Mouse (Mus musculus) WW6 (cell line): Measurements from ENCODE around the gene Cebpb.

Source experiments
- DNase-seq: peaks from one replicate; pipeline ENCODE4 v3.0.0-alpha.2; 2013; ENCODE audit warnings: low read depth, low spot score

The Cebpb gene

GRCm38 (mm10) chr2:167721159-167721882 is 32.6 kb downstream of the Cebpb start:
- DNase-seq = no peak

DNA sequence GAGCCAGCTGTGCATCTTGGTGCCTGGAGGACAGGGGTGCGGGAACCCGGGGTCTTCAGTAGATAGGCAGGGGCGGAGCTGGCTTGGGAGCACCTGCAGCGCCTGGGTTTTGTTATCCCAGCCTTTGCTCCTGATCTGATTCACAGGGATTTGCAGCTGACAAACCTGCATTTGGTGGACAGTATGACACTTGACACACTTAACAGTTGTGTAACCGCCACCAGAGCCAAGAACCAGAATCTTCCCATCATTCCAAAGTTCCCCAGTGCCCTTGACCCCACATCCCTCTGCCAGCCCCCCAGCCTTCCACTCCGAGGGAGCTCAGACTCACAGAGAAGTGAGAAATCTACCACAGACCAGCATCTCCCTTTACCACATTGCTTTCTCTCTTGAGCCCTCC is 33.8 kb downstream of the Cebpb start:
- no peak for DNase-seq

GRCm38 (mm10) chr2:167723589-167724206 is 35.0 kb downstream of the Cebpb start:
- no peak for DNase-seq

DNA sequence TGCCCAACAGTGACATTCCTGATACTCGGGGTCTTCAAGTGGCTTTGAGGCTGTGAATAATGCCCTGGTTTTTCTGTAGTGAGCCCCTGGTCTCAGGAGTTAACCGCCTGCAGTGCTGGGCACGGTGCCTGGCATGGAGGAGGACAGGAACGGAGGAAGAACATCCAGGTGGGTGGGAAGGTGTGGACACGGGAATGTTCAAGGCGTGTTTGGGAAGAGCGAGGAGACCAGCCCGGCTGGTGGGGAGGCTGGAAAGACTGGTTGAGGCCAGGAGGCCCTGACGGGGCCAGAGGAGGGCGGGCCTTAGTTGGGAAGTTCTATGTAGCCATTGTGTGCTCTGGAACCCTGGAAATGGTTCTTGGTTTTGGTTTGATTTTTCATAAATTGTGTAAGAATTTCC is 37.2 kb downstream of the Cebpb start:
- no peak for DNase-seq

DNA sequence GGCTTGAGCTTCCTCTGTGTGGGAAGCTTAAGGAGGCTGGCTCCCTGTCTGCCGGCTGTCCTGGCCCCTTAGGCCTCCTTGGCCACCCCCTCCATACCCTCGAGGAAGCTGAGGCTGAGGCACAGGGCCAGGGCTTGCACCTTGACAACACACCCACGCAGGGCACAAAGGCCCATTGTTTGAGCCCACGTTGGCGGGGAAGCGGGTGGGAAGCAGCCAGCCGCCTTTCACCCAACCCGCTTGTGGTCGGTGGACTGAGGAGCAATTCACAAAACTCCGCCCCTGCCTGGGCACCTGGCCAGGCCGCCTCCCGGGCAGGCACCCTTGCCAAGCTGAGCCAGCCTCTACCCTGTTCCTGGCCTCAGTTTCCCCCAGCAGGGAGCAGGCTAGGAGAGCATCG is 38.4 kb downstream of the Cebpb start:
- DNase-seq = no peak

DNA sequence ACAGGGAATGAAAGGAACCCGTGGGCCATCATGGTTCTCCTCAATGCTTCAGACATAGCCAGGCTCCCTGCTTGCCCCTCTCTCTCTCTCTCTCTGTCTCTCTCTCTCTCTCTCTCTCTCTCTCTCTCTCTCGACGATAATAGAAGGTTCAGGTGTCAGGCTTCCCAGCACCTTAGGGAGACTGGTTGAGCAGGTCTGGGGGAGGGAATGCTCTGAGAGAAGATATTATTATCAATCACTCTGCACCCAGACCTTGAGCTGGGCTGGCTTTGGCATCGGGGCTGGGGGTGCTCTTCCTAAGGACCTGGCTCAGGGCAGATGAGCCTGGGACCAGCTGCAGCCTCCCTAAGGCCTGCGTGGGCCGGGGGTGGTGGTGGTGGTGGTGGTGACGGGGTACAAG is 41.3 kb downstream of the Cebpb start:
- DNase-seq = no peak

GRCm38 (mm10) chr2:167731149-167731548 is 42.4 kb downstream of the Cebpb start:
- no peak for DNase-seq

- no peak for DNase-seq
Measured at GRCm38 (mm10) chr2:167734861-167735260, 46.1 kb downstream of the Cebpb start.

DNA sequence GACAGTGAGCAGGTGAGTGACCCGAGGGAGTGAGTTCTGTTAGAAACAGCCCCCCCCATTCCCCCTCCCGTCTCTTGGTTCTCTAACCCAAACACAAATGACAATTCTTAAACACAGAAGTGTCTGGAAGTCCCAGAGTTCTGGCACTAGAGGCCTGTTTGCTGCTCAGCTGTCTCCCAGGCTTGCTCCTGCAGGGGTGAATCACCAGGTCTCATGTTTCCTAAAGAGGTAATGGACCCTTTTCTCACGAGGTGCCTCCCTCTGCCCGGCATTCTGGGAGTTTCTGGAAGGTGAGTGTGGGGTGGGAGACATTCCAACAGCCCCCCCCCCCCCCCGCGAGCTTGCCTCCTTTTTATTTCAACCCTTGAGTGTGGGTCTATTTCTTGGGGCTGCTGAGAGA is 50.3 kb downstream of the Cebpb start:
- DNase-seq = no peak
